Mouse (Mus musculus) liver, embryonic 16.5 days (tissue): ENCODE measurements at regions not wholly inside any gene's neighbourhood (a gene's known extent, or its start where the extent isn't known, plus 50 kb on each side); places are given as distances from the start of the nearest gene placed in this dataset.

Source experiments
- ATAC-seq: fragments of 200-750 bp; cut with Nextera tagmentation; 2 replicates; pipeline ENCODE4 v1.8.0; 2017; ENCODE audit warnings: low read depth, mild to moderate bottlenecking, moderate number of reproducible peaks, moderate library complexity
- H3K27ac ChIP-seq: fragments of 300-500 bp; sonication (generic); 2 replicates; pipeline ENCODE4 v1.5.1; 2014; ENCODE audit warnings: mild to moderate bottlenecking, low read length
- H3K27me3 ChIP-seq: fragments of 300-500 bp; sonication (generic); 2 replicates; pipeline ENCODE4 v1.6.1; 2014; ENCODE audit warnings: low read depth, low read length, mixed read lengths; ENCODE audit not compliant: control insufficient read depth, insufficient read depth
- H3K36me3 ChIP-seq: fragments of 300-500 bp; sonication (generic); 2 replicates; pipeline ENCODE4 v1.6.1; 2014; ENCODE audit warnings: mild to moderate bottlenecking; ENCODE audit not compliant: control insufficient read depth, insufficient read depth
- H3K4me1 ChIP-seq: fragments of 300-500 bp; sonication (generic); 2 replicates; pipeline ENCODE4 v1.6.1; 2014; ENCODE audit warnings: low read depth, low read length, mixed read lengths; ENCODE audit not compliant: control insufficient read depth
- H3K4me2 ChIP-seq: fragments of 300-500 bp; sonication (generic); 2 replicates; pipeline ENCODE4 v1.6.1; 2014; ENCODE audit warnings: low read depth, low read length, mixed read lengths
- H3K4me3 ChIP-seq: fragments of 300-500 bp; sonication (generic); 2 replicates; pipeline ENCODE4 v1.5.1; 2014; ENCODE audit warnings: low read depth, mild to moderate bottlenecking, low read length
- H3K9ac ChIP-seq: fragments of 300-500 bp; sonication (generic); 2 replicates; pipeline ENCODE4 v1.6.1; 2014; ENCODE audit warnings: low read depth, low read length
- H3K9me3 ChIP-seq: fragments of 300-500 bp; sonication (generic); replicated peaks from 2 replicates; pipeline ENCODE4 v1.6.1; 2016; ENCODE audit warnings: low read length; ENCODE audit not compliant: control insufficient read depth
- WGBS: fragments of 180-500 bp; shearing (Covaris S2); extraction: QIAGEN DNeasy Blood & Tissue Kit; methylation state at CpG from one replicate; pipeline ENCODE4 v1.1.7; 2014; ENCODE audit not compliant: insufficient replicate concordance; 5-methylcytosine and 5-hydroxymethylcytosine counted together

GRCm38 (mm10) chr8:26706768-26707156 lies 270.4 kb upstream of the Zfp703 start:
- Histone ChIP-seq H3K36me3 (no peaks in the 10 kb centered on the region), H3K9ac (no peak overlapping the region), H3K4me3 (no peak overlapping the region), H3K27ac (no peak overlapping the region), H3K4me2 (no peak overlapping the region), H3K4me1 (no peaks in the 10 kb centered on the region), H3K27me3 (no peaks in the 10 kb centered on the region), H3K9me3 (no peaks in the 10 kb centered on the region)
- no peak for ATAC-seq
- WGBS = 87% methylated on average over 7 of the region's 7 CpGs

GRCm38 (mm10) chr8:26713836-26714235 lies 263.3 kb upstream of the Zfp703 start:
- H3K4me2 ChIP-seq = no peak overlapping the region
- ATAC-seq = no peak
- H3K36me3 ChIP-seq = no peaks in the 10 kb centered on the region
- no peaks in the 10 kb centered on the region for H3K9me3 ChIP-seq
- no peak overlapping the region for H3K9ac ChIP-seq
- WGBS = 63% methylated on average over 8 of the region's 8 CpGs
- H3K4me3 ChIP-seq = no peak overlapping the region
- H3K4me1 ChIP-seq = no peaks in the 10 kb centered on the region
- H3K27ac ChIP-seq = no peak overlapping the region
- no peaks in the 10 kb centered on the region for H3K27me3 ChIP-seq

DNA sequence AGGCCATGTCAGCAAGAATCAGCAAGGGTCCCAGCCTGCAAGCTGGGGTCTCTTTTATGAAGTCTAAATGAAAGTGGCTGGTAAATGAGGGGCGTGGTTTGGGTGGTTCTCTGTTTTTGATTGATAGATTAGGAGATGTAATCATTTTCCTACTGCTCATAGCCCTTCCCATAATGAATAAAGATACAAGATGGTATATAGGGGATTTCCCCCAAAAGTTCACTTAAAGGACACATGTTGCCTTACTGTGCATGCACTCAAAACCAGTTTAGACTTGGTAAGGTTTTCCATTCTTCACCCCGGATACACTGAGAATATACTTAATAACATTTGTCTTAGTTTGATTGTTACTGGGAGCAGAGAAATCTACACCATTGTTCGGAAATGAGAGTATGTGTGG lies 262.4 kb upstream of the Zfp703 start:
- Histone ChIP-seq H3K4me1 (no peaks in the 10 kb centered on the region), H3K27me3 (no peaks in the 10 kb centered on the region), H3K4me2 (no peak overlapping the region), H3K4me3 (no peak overlapping the region), H3K9me3 (no peaks in the 10 kb centered on the region), H3K9ac (no peak overlapping the region), H3K36me3 (no peaks in the 10 kb centered on the region), H3K27ac (no peak overlapping the region)
- WGBS = 60% methylated on average over 3 of the region's 3 CpGs
- ATAC-seq = no peak

GRCm38 (mm10) chr8:26718409-26719355 lies 258.4 kb upstream of the Zfp703 start:
- WGBS = 54% methylated on average over 11 of the region's 11 CpGs
- Histone ChIP-seq H3K36me3 (no peaks in the 10 kb centered on the region), H3K4me3 (no peak overlapping the region), H3K4me2 (no peak overlapping the region), H3K27ac (no peak overlapping the region), H3K9ac (no peak overlapping the region), H3K4me1 (no peaks in the 10 kb centered on the region), H3K9me3 (no peaks in the 10 kb centered on the region), H3K27me3 (no peaks in the 10 kb centered on the region)
- no peak for ATAC-seq

- H3K36me3 ChIP-seq = no peaks in the 10 kb centered on the region
- no peak overlapping the region for H3K9ac ChIP-seq
- H3K4me2 ChIP-seq = no peak overlapping the region
- no peaks in the 10 kb centered on the region for H3K27me3 ChIP-seq
- H3K27ac ChIP-seq = no peak overlapping the region
- no peaks in the 10 kb centered on the region for H3K9me3 ChIP-seq
- ATAC-seq = no peak
- WGBS = 49% methylated on average over 3 of the region's 3 CpGs
- H3K4me3 ChIP-seq = no peak overlapping the region
- no peaks in the 10 kb centered on the region for H3K4me1 ChIP-seq
These were observed 254.4 kb upstream of the Zfp703 start for GRCm38 (mm10) chr8:26722766-26723165.

DNA sequence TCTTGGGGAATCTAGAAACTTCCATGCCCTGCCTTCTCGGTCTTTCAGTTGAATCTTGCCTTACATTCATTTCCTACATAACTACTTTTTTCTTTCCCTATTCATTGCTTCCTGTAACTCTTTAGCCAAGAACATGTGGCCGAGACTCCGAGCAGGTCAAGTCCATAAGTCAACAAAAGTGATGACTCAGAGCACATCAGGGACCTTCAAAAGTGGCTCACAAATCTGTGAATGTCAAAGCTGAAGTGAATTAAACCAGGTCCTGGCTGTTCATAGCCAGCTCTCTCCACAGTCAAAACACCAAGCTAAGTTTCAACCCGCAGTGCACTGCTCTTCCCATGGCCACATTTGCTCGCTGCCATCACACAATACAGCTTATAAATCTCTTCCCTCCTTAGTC lies 252.5 kb upstream of the Zfp703 start:
- WGBS = 58% methylated on average over 5 of the region's 5 CpGs
- no peak overlapping the region for H3K27ac ChIP-seq
- no peaks in the 10 kb centered on the region for H3K27me3 ChIP-seq
- H3K4me3 ChIP-seq = no peak overlapping the region
- ATAC-seq = no peak
- no peak overlapping the region for H3K4me2 ChIP-seq
- no peaks in the 10 kb centered on the region for H3K9me3 ChIP-seq
- no peaks in the 10 kb centered on the region for H3K4me1 ChIP-seq
- H3K36me3 ChIP-seq = no peaks in the 10 kb centered on the region
- H3K9ac ChIP-seq = no peak overlapping the region

- no peaks in the 10 kb centered on the region for H3K27me3 ChIP-seq
- no peak for ATAC-seq
These were observed 251.6 kb upstream of the Zfp703 start for GRCm38 (mm10) chr8:26725521-26725920.

GRCm38 (mm10) chr8:26729351-26729750 lies 247.8 kb upstream of the Zfp703 start:
- 57% methylated on average over 5 of the region's 5 CpGs for WGBS
- no peak overlapping the region for H3K4me3 ChIP-seq

More at GRCm38 (mm10) chr8:26725521-26725920, 251.6 kb upstream of the Zfp703 start:
- Histone ChIP-seq H3K9ac (no peak overlapping the region), H3K27ac (no peak overlapping the region), H3K36me3 (no peaks in the 10 kb centered on the region), H3K4me1 (no peaks in the 10 kb centered on the region), H3K4me2 (no peak overlapping the region), H3K9me3 (no peaks in the 10 kb centered on the region), H3K4me3 (no peak overlapping the region)
- WGBS = 52% methylated on average over 7 of the region's 7 CpGs

DNA sequence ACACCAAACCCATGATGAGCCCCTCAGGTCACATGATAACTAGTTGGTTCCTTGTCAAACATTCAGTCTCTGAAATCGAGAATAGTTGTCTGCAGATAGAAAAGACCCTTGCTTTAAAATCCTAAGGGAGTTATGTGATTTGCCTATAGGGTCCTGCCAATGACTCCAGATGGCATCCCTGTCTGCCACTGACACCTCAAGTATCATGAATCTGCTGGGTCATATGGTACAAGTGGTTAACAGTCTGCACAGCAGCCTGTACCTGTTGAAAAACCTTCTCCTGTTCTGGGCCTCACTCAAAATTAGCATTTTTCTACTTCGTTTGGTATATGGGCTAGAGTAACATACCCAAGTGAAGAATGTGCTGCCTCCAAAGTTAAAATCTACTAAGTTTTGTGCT lies 246.0 kb upstream of the Zfp703 start:
- no peak overlapping the region for H3K9ac ChIP-seq
- H3K9me3 ChIP-seq = no peaks in the 10 kb centered on the region
- no peak for ATAC-seq
- H3K4me1 ChIP-seq = no peaks in the 10 kb centered on the region
- H3K36me3 ChIP-seq = no peaks in the 10 kb centered on the region
- no peaks in the 10 kb centered on the region for H3K27me3 ChIP-seq
- no peak overlapping the region for H3K27ac ChIP-seq
- no peak overlapping the region for H3K4me3 ChIP-seq
- 54% methylated on average over 2 of the region's 2 CpGs for WGBS
- H3K4me2 ChIP-seq = no peak overlapping the region

More at GRCm38 (mm10) chr8:26729351-26729750, 247.8 kb upstream of the Zfp703 start:
- Histone ChIP-seq H3K36me3 (no peaks in the 10 kb centered on the region), H3K4me2 (no peak overlapping the region), H3K27ac (no peak overlapping the region), H3K9ac (no peak overlapping the region), H3K9me3 (no peaks in the 10 kb centered on the region), H3K27me3 (no peaks in the 10 kb centered on the region), H3K4me1 (no peaks in the 10 kb centered on the region)
- no peak for ATAC-seq
